Mouse (Mus musculus) megakaryocyte, embryonic 14.5 days (primary cell): ENCODE results near the gene Olfr282.

Source experiments
- FLI1 ChIP-seq: IDR thresholded peaks from 2 replicates; pipeline ENCODE4 v1.6.1; 2012; ENCODE audit warnings: low read length, inconsistent platforms, mixed read lengths
- GATA1 ChIP-seq: IDR thresholded peaks from 3 replicates; pipeline ENCODE4 v1.6.1; 2012; ENCODE audit warnings: mixed read lengths, low read length, inconsistent platforms, borderline replicate concordance

GRCm38 (mm10) chr15:98397136-98397535, 33.9 kb upstream of the Olfr282 start:
- TF ChIP-seq GATA1: no peak
- no peak for TF ChIP-seq FLI1
